Mouse (Mus musculus): ENCODE measurements around the gene Ranbp17.

- TF ChIP-seq E2F4 (IDR thresholded peaks at IDR 0.05; ENCODE audit: insufficient replicate concordance, low read depth, low read length) (no peak), KAT2A (IDR thresholded peaks at IDR 0.05; ENCODE audit: insufficient replicate concordance, low read length) (no peak), CTCF (conservative IDR thresholded peaks at IDR 0.05 in 1 of 2, IDR thresholded peaks at IDR 0.05 in 1 of 2; ENCODE audit: low read depth in 2 of 2, low read length in 2 of 2) (no peak), USF1 (IDR thresholded peaks at IDR 0.05; ENCODE audit: low read depth, low read length) (no peak), ELF1 (IDR thresholded peaks at IDR 0.05; ENCODE audit: low read depth, low read length) (no peak), POLR2A (IDR thresholded peaks at IDR 0.05; ENCODE audit: low read depth, low read length) (no peak), EP300 (IDR thresholded peaks at IDR 0.05; ENCODE audit: low read length) (no peak), MXI1 (IDR thresholded peaks at IDR 0.05; ENCODE audit: low read depth, low read length) (no peak), SMC3 (IDR thresholded peaks at IDR 0.05; ENCODE audit: low read depth, low read length) (no peak), BHLHE40 (IDR thresholded peaks at IDR 0.05; ENCODE audit: low read depth, low read length) (no peak), MYC (IDR thresholded peaks at IDR 0.05; ENCODE audit: low read depth, low read length) (no peak), TCF12 (IDR thresholded peaks at IDR 0.05; ENCODE audit: low read depth, low read length) (no peak), JUN (IDR thresholded peaks at IDR 0.05; ENCODE audit: insufficient read depth, low read depth, low read length) (no peak)
These were observed 332.8 kb downstream of the Ranbp17 start for GRCm38 (mm10) chr11:33180701-33181116.
